Mouse (Mus musculus): ENCODE results near the gene Trmt5.

DNA sequence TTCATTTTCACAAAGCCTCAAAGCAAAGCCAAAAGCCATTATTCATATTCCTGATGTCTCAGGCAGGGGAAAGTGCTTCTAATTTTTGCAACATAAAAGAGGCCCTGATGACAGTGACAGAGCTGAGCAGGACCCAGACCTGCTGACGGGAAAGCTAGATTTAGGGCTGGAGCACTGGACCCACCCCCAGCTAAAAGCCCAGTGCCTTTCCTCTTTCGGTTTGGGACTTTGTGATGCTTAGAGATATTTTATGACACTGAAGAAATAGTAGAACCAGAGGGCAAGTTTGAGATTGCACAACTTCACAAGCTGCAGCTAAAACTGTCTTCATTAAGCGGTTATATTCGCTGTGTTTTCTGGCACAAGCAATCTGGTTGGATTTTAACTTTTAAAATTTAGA is 18.1 kb upstream of the Trmt5 start:
- no peak for TF ChIP-seq CTCF (conservative IDR thresholded peaks at IDR 0.05; ENCODE audit: low read length)
- no peak for TF ChIP-seq NANOG (IDR thresholded peaks at IDR 0.05; ENCODE audit: borderline replicate concordance, low read length)
